Mouse (Mus musculus) forebrain, embryonic 13.5 days (tissue): ENCODE results near the gene Zfp423. TPM values are rescaled to one million over a fixed set of nuclear protein-coding genes. Genes with fewer than 3 reads are reported as not detected.

Source experiments
- ATAC-seq: fragments of 200-750 bp; cut with Nextera tagmentation; 2 replicates; pipeline ENCODE4 v1.8.0; 2017
- H3K27ac ChIP-seq: fragments of 300-500 bp; sonication (generic); 2 replicates; pipeline ENCODE4 v1.5.1; 2015; ENCODE audit warnings: inconsistent platforms, mild to moderate bottlenecking, moderate library complexity
- H3K27me3 ChIP-seq: fragments of 300-500 bp; sonication (generic); 2 replicates; pipeline ENCODE4 v1.6.1; 2015; ENCODE audit warnings: mild to moderate bottlenecking, inconsistent platforms
- H3K36me3 ChIP-seq: fragments of 300-500 bp; sonication (generic); 2 replicates; pipeline ENCODE4 v1.6.1; 2015; ENCODE audit warnings: mild to moderate bottlenecking, inconsistent platforms; ENCODE audit not compliant: poor library complexity, severe bottlenecking
- H3K4me1 ChIP-seq: fragments of 300-500 bp; sonication (generic); 2 replicates; pipeline ENCODE4 v1.6.1; 2015; ENCODE audit warnings: inconsistent platforms
- H3K4me2 ChIP-seq: fragments of 300-500 bp; sonication (generic); 2 replicates; pipeline ENCODE4 v1.6.1; 2015; ENCODE audit warnings: inconsistent platforms, mild to moderate bottlenecking, moderate library complexity
- H3K4me3 ChIP-seq: fragments of 300-500 bp; sonication (generic); 2 replicates; pipeline ENCODE4 v1.5.1; 2015; ENCODE audit warnings: mild to moderate bottlenecking, inconsistent platforms
- H3K9ac ChIP-seq: fragments of 300-500 bp; sonication (generic); 2 replicates; pipeline ENCODE4 v1.6.1; 2015; ENCODE audit warnings: mild to moderate bottlenecking, inconsistent platforms
- H3K9me3 ChIP-seq: fragments of 300-500 bp; sonication (generic); replicated peaks from 2 replicates; pipeline ENCODE4 v1.6.1; 2016; ENCODE audit warnings: inconsistent platforms
- WGBS: fragments of 180-500 bp; shearing (Covaris S2); methylation state at CpG from one replicate; pipeline ENCODE4 v1.1.7; 2015; 5-methylcytosine and 5-hydroxymethylcytosine counted together
- polyA plus RNA-seq: library from polyadenylated mRNA; unstranded; fragments of >200 nt; fragmentation: Nextera tagmentation; extraction: Ambion mirVana; gene quantifications from 2 replicates; pipeline ENCODE4 v1.2.1, GENCODE M21; 2015

The Zfp423 gene
- polyA plus RNA-seq, 1 experiment from 2014 or later = 23.2 TPM

DNA sequence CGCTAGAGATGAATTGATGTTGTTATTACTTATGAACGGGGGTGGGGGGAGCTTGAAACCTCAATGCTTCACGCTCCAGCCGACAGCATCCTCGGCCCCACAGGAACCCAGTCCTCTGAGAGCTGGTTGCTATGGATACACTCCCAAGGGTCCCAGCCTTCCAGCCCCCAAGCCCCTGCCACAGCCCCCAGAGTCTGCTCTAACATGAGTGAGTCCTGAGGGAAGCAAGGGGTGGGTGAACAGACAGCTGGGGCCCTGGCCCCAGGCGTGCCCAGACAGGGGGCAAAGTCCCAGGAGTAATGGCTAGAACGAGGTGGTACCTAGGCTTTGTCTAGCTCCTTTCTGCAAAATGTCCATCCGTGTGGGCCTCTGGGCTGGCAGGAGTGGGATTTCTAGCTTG is 181.8 kb downstream of the Zfp423 start:
- peaks cover 42% of the 10 kb centered on the region for H3K36me3 ChIP-seq
- peak overlapping the region; percentile 5; the same call in 1 of the 2 replicates for H3K9ac ChIP-seq
- no peak overlapping the region for H3K4me2 ChIP-seq
- H3K27me3 ChIP-seq = no peaks in the 10 kb centered on the region
- 28% methylated on average over 8 of the region's 8 CpGs for WGBS
- peaks cover 30% of the 10 kb centered on the region for H3K4me1 ChIP-seq
- no peaks in the 10 kb centered on the region for H3K9me3 ChIP-seq
- ATAC-seq = no peak; the same call in 1 of the 2 replicates
- peak overlapping the region; percentile 59 for H3K27ac ChIP-seq
- no peak overlapping the region for H3K4me3 ChIP-seq

DNA sequence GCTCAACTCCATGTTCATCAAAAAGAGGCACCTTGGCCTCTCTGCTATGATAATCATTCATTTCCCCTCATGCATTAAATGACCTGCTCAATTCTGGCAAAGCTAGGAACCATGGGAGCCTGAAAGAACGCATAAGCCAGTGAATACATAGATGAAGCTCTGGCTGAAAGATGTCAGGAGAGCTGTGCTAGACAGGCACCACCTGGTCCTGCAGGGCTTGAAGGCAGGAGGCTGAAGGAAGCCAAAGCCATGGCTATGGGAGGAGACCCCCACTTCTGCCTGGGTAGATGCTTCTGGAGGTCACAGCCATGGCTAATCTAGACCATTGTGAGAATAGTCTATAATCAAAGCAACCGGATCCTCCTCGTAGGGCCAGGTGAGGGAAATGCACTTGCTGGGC is 183.5 kb downstream of the Zfp423 start:
- Histone ChIP-seq H3K9ac (no peak overlapping the region), H3K9me3 (no peaks in the 10 kb centered on the region), H3K4me3 (no peak overlapping the region), H3K27ac (no peak overlapping the region), H3K27me3 (no peaks in the 10 kb centered on the region), H3K36me3 (peaks cover 32% of the 10 kb centered on the region), H3K4me1 (peaks cover 30% of the 10 kb centered on the region), H3K4me2 (no peak overlapping the region)
- WGBS = 89% methylated on average over 3 of the region's 3 CpGs
- no peak for ATAC-seq

DNA sequence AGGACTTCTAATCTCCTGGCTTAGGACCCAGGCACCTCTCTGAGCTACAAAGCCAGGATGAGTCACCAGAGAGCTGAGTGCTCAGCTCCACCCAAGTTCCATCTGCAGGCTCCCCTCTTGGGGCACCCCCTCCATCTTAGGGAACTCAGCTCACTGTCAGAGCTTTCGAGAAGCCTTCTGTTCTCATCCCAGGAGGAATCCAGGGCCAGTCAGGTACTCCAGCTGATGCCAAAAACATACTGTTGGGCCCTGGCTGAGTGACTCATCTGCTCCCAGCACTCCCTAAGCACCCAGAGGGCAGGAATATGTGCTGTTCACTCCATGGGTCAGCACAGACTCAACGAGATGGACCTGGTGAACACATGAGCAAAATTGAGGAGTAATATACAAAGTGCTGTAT is 184.4 kb downstream of the Zfp423 start:
- H3K9ac ChIP-seq = no peak overlapping the region
- H3K4me3 ChIP-seq = no peak overlapping the region
- H3K4me1 ChIP-seq = peaks cover 30% of the 10 kb centered on the region
- 82% methylated on average over 2 of the region's 2 CpGs for WGBS
- no peaks in the 10 kb centered on the region for H3K27me3 ChIP-seq
- no peak overlapping the region for H3K27ac ChIP-seq
- peaks cover 23% of the 10 kb centered on the region for H3K36me3 ChIP-seq
- no peaks in the 10 kb centered on the region for H3K9me3 ChIP-seq
- H3K4me2 ChIP-seq = no peak overlapping the region
- ATAC-seq = no peak

DNA sequence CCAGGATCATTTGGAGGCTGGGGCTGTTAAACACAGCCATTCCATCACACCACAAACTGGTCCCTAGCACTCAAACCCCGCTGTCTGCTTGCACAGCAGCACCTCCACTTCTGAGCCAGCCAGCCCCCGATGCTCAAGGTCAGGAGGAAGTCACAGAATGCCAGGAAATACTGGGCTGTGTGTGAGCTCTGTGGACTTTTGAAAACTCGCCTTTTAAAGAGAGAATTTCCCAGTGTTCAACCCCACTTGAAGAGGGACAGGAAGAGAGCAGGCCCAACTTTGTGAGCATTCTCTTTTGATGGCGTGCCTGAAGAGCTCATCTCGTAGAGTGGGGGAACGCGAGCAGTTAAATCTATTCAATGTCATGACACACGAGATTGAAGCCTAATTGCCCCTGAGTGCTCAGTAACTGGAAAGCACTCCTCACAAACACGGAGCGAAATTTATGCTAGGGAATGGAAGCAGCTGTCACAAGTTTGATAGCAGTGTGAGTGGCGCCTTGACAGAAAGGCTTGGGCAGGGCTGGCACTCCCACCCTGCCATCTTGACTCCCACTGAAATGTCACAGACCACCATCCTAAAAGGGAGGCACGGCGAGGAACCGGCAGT is 186.4 kb downstream of the Zfp423 start:
- ATAC-seq = no peak
- 66% methylated on average over 14 of the region's 14 CpGs for WGBS

GRCm38 (mm10) chr8:87767882-87768281 is 191.5 kb downstream of the Zfp423 start:
- Histone ChIP-seq H3K9ac (no peak overlapping the region), H3K36me3 (peaks cover 8% of the 10 kb centered on the region; the same call in 1 of the 2 replicates), H3K4me3 (no peak overlapping the region), H3K27ac (no peak overlapping the region), H3K4me1 (peaks cover 13% of the 10 kb centered on the region), H3K9me3 (no peaks in the 10 kb centered on the region), H3K27me3 (no peaks in the 10 kb centered on the region), H3K4me2 (no peak overlapping the region)
- whole genome bisulfite sequencing = 76% methylated on average over 9 of the region's 9 CpGs
- no peak for ATAC-seq

More for the DNA sequence above, 186.4 kb downstream of the Zfp423 start:
- H3K4me3 ChIP-seq = no peak overlapping the region
- H3K27ac ChIP-seq = no peak overlapping the region
- H3K36me3 ChIP-seq = peaks cover 9% of the 10 kb centered on the region; the same call in 1 of the 2 replicates
- no peaks in the 10 kb centered on the region for H3K9me3 ChIP-seq
- no peaks in the 10 kb centered on the region for H3K27me3 ChIP-seq
- H3K9ac ChIP-seq = no peak overlapping the region
- peaks cover 32% of the 10 kb centered on the region for H3K4me1 ChIP-seq
- no peak overlapping the region for H3K4me2 ChIP-seq

GRCm38 (mm10) chr8:87765276-87765675 is 194.1 kb downstream of the Zfp423 start:
- WGBS = 93% methylated on average over 3 of the region's 3 CpGs
- Histone ChIP-seq H3K4me1 (peaks cover 11% of the 10 kb centered on the region), H3K9ac (no peak overlapping the region), H3K4me3 (no peak overlapping the region), H3K9me3 (no peaks in the 10 kb centered on the region), H3K27ac (no peak overlapping the region), H3K36me3 (no peaks in the 10 kb centered on the region), H3K27me3 (no peaks in the 10 kb centered on the region), H3K4me2 (no peak overlapping the region)
- ATAC-seq = no peak

- H3K9ac ChIP-seq = no peak overlapping the region
- 53% methylated on average over 8 of the region's 8 CpGs for WGBS
Measured at GRCm38 (mm10) chr8:87758750-87759149, 200.6 kb downstream of the Zfp423 start.

GRCm38 (mm10) chr8:87754853-87755252 is 204.5 kb downstream of the Zfp423 start:
- 89% methylated on average over 8 of the region's 8 CpGs for WGBS
- H3K27me3 ChIP-seq = no peaks in the 10 kb centered on the region
- H3K9ac ChIP-seq = no peak overlapping the region
- no peak overlapping the region for H3K27ac ChIP-seq
- H3K36me3 ChIP-seq = no peaks in the 10 kb centered on the region
- no peak for ATAC-seq
- H3K4me1 ChIP-seq = peaks cover 27% of the 10 kb centered on the region
- H3K9me3 ChIP-seq = no peaks in the 10 kb centered on the region
- H3K4me3 ChIP-seq = no peak overlapping the region
- no peak overlapping the region for H3K4me2 ChIP-seq

More at GRCm38 (mm10) chr8:87758750-87759149, 200.6 kb downstream of the Zfp423 start:
- H3K27me3 ChIP-seq = no peaks in the 10 kb centered on the region
- no peak overlapping the region for H3K4me3 ChIP-seq
- H3K4me1 ChIP-seq = peaks cover 8% of the 10 kb centered on the region
- no peak overlapping the region for H3K4me2 ChIP-seq
- ATAC-seq = no peak
- peak overlapping the region; percentile 35; the same call in 1 of the 2 replicates for H3K27ac ChIP-seq
- no peaks in the 10 kb centered on the region for H3K9me3 ChIP-seq
- H3K36me3 ChIP-seq = no peaks in the 10 kb centered on the region

DNA sequence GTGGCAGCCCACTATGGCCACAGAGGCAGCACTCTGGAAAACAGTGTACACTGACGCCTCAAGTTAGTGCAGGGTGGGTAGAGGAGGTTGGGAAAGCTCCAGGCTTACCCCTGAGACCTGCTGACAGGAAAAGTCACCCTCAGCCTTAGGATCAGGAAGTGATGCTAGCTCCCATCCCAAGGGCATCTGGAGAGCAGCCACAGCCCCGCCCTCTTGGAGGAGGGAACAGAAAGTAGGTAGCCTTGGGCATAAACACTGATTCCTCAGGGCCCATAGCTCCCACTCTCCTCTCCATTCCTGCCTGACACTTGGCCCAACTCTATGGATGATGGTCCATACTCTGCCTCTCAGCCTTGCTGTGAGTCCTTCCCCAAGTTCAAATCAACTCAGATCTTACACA is 205.8 kb downstream of the Zfp423 start:
- no peaks in the 10 kb centered on the region for H3K27me3 ChIP-seq
- H3K9ac ChIP-seq = no peak overlapping the region
- peaks cover 21% of the 10 kb centered on the region for H3K4me1 ChIP-seq
- no peak overlapping the region for H3K27ac ChIP-seq
- no peak overlapping the region for H3K4me3 ChIP-seq
- H3K9me3 ChIP-seq = no peaks in the 10 kb centered on the region
- 80% methylated on average over 2 of the region's 2 CpGs for WGBS
- no peaks in the 10 kb centered on the region for H3K36me3 ChIP-seq
- no peak overlapping the region for H3K4me2 ChIP-seq
- no peak for ATAC-seq

- no peak overlapping the region for H3K9ac ChIP-seq
- ATAC-seq = no peak
- 71% methylated on average over 8 of the region's 8 CpGs for WGBS
- H3K9me3 ChIP-seq = no peaks in the 10 kb centered on the region
- H3K4me2 ChIP-seq = no peak overlapping the region
- no peaks in the 10 kb centered on the region for H3K36me3 ChIP-seq
- H3K27me3 ChIP-seq = no peaks in the 10 kb centered on the region
- no peak overlapping the region for H3K27ac ChIP-seq
- H3K4me1 ChIP-seq = peaks cover 19% of the 10 kb centered on the region
- H3K4me3 ChIP-seq = no peak overlapping the region
Measured at GRCm38 (mm10) chr8:87753148-87753547, 206.2 kb downstream of the Zfp423 start.

- H3K4me3 ChIP-seq = no peak overlapping the region
- H3K9ac ChIP-seq = no peak overlapping the region
- ATAC-seq = peak; percentile 41; the same call in 1 of the 2 replicates
- no peaks in the 10 kb centered on the region for H3K27me3 ChIP-seq
- H3K9me3 ChIP-seq = no peaks in the 10 kb centered on the region
- no peaks in the 10 kb centered on the region for H3K36me3 ChIP-seq
- peaks cover 24% of the 10 kb centered on the region for H3K4me1 ChIP-seq
- no peak overlapping the region for H3K4me2 ChIP-seq
- WGBS = 83% methylated on average over 13 of the region's 13 CpGs
- H3K27ac ChIP-seq = no peak overlapping the region
Measured at GRCm38 (mm10) chr8:87752710-87753109, 206.7 kb downstream of the Zfp423 start.

DNA sequence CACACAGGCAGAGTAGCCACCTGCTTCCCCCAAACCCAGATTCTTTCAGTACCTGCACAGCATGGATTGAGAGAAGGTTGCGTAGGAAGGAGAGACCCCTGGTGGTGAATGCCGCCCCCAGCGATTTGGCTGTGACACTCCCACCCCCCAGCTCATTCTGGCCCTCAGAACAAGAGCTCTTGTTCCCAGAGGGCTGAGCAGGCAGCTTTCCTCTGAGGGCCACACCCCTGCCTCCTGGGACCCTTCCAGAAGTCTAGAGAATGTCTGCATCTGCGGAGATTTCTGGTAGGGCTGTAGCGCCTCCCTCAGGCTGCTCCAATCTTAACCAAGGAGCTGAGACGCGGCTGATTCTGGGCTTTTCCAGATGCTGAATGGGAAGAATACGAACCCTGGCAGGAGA is 211.8 kb downstream of the Zfp423 start:
- Histone ChIP-seq H3K9ac (0 out of 2 replicates have a peak overlapping the region, but pooled peaks have one; percentile 1), H3K4me3 (no peak overlapping the region), H3K27ac (peak overlapping the region; percentile 88), H3K4me1 (peaks cover 67% of the 10 kb centered on the region), H3K36me3 (no peaks in the 10 kb centered on the region), H3K27me3 (0 out of 2 replicates have a peak, but pooled peaks cover 3% of the 10 kb centered on the region), H3K4me2 (no peak overlapping the region), H3K9me3 (no peaks in the 10 kb centered on the region)
- ATAC-seq = peak; percentile 41; the same call in 1 of the 2 replicates
- 13% methylated on average over 8 of the region's 8 CpGs for WGBS
